Mouse (Mus musculus) intestine, postnatal 0 days (tissue): ENCODE results near the gene Fgfr2. TPM values are rescaled to one million over a fixed set of nuclear protein-coding genes. Genes with fewer than 3 reads are reported as not detected.

Experiments used
- ATAC-seq: fragments of 200-750 bp; cut with Nextera tagmentation; 2 replicates; pipeline ENCODE4 v1.8.0; 2017; ENCODE audit warnings: mild to moderate bottlenecking, moderate TSS enrichment, moderate library complexity
- H3K27ac ChIP-seq: fragments of 300-500 bp; sonication (generic); 2 replicates; pipeline ENCODE4 v1.5.1; 2014; ENCODE audit warnings: mild to moderate bottlenecking, low read depth, low read length, moderate library complexity
- H3K27me3 ChIP-seq: fragments of 300-500 bp; sonication (generic); replicated peaks from 2 replicates; pipeline ENCODE4 v1.6.1; 2014; ENCODE audit warnings: low read length, mixed read lengths; ENCODE audit not compliant: control insufficient read depth, insufficient read depth
- H3K36me3 ChIP-seq: fragments of 300-500 bp; sonication (generic); 2 replicates; pipeline ENCODE4 v1.6.1; 2014; ENCODE audit warnings: mild to moderate bottlenecking, moderate library complexity; ENCODE audit not compliant: control insufficient read depth, insufficient read depth
- H3K4me1 ChIP-seq: fragments of 300-500 bp; sonication (generic); replicated peaks from 2 replicates; pipeline ENCODE4 v1.6.1; 2014; ENCODE audit warnings: antibody characterized with exemption, low read length, mixed read lengths; ENCODE audit not compliant: control insufficient read depth, insufficient read depth
- H3K4me2 ChIP-seq: fragments of 300-500 bp; sonication (generic); replicated peaks from 2 replicates; pipeline ENCODE4 v1.6.1; 2014; ENCODE audit warnings: low read depth, mild to moderate bottlenecking, moderate library complexity
- H3K4me3 ChIP-seq: fragments of 300-500 bp; sonication (generic); 2 replicates; pipeline ENCODE4 v1.5.1; 2014; ENCODE audit warnings: low read depth, low read length
- H3K9ac ChIP-seq: fragments of 300-500 bp; sonication (generic); 2 replicates; pipeline ENCODE4 v1.6.1; 2014; ENCODE audit warnings: mild to moderate bottlenecking, low read depth, low read length
- H3K9me3 ChIP-seq: fragments of 300-500 bp; sonication (generic); 2 replicates; pipeline ENCODE4 v1.6.1; 2016; ENCODE audit warnings: mixed run types; ENCODE audit not compliant: control insufficient read depth
- CTCF ChIP-seq: sonication (generic); IDR thresholded peaks from 2 replicates; pipeline ENCODE4 v1.5.1; 2016; ENCODE audit warnings: low read depth, mild to moderate bottlenecking, control low read depth, antibody characterized with exemption, moderate library complexity
- WGBS: fragments of 180-500 bp; shearing (Covaris S2); extraction: QIAGEN DNeasy Blood & Tissue Kit; methylation state at CpG from one replicate; pipeline ENCODE4 v1.1.7; 2014; 5-methylcytosine and 5-hydroxymethylcytosine counted together
- polyA plus RNA-seq: library from polyadenylated mRNA; unstranded; fragments of >200 nt; fragmentation: Nextera tagmentation; extraction: Ambion mirVana; gene quantifications from 2 replicates; pipeline ENCODE4 v1.2.1, GENCODE M21; 2015

The Fgfr2 gene
- polyA plus RNA-seq = 29.5 and 29.8 TPM in 2 replicates

DNA sequence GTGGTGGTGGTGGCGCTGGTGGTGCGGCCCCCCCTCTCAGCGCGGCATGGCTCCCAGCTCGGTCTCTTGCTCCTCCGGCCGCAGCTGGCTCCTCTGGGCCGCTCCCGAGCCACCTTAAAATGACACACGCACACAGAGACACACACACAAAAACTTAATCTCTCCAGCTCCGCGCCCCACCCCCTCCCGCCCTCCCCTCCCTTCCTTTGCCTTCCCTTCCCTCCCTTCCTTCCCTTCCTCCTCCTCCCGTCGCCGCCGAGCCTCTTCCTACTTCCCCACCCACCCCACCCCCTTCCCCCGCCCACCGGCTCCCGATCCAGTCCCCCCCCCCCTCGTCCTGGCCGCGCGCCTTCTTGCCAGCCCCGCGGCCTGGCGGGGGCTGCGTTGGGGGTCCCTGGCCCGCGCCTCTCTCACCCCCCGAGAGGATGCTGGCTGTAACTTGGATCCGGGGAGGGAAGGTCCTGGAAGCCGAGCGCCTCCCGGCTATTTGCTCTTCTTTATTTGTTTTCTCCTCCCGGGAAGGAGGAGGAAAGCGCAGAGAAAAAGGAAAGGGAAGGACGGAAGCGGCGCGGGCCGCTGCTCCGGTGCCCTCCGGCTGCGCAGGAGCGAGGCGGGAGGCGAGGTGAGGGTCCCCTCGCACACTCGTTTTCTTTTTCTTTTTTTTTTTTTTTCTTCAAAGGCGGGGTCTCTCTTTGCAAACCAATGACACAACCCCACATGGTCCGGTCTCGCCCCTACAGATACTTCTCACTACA, at the start of gene Fgfr2:
TSS of gene Fgfr2 (minus strand) at position 107 of the 755 bp plus-strand sequence.
- peak; percentile 47 for ATAC-seq
- no peaks in the 10 kb centered on the region for H3K27me3 ChIP-seq
- TF ChIP-seq CTCF = no peak
- 2% methylated on average over 29 of the region's 53 CpGs for WGBS
- peaks cover 9% of the 10 kb centered on the region; the same call in 1 of the 2 replicates for H3K4me1 ChIP-seq
- peak within 1 kb of the TSS; percentile 92 for H3K4me2 ChIP-seq
- H3K27ac ChIP-seq = peak within 1 kb of the TSS; percentile 99
- peak within 1 kb of the TSS; percentile 94 for H3K9ac ChIP-seq
- H3K4me3 ChIP-seq = peak within 1 kb of the TSS; percentile 91
- no peaks in the 10 kb centered on the region for H3K36me3 ChIP-seq
- no peaks in the 10 kb centered on the region for H3K9me3 ChIP-seq

DNA sequence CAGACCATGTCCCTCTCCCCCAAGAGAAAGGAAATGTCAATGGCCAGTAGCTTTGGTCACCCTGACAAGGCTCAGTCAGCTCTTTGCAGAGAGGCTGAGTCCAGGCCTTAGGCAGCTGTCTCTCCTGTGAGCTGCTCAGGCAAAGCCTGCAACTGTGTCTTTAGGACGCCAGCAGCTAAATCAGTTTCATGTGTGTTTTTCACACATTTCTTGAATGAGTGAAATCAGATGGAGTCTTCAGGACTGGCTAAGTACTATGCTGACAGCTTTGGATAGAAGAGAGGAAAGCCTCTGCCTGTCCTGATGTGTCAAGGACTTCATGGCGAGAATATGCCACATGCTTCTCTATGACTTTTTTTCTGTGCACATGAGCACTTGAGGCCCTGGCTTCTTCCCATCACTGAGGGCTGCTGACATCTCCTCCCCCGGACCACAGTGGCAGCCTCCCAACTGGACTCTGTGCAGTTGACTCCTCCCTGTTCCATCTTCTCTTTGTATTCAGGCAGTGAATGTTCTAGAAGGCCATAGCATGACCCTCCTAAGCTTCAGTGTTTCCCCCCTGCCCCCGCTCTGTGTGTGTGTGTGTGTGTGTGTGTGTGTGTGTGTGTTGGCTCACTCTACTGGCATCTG, 48.4 kb upstream of the Fgfr2 start:
- no peak overlapping the region for H3K4me3 ChIP-seq

DNA sequence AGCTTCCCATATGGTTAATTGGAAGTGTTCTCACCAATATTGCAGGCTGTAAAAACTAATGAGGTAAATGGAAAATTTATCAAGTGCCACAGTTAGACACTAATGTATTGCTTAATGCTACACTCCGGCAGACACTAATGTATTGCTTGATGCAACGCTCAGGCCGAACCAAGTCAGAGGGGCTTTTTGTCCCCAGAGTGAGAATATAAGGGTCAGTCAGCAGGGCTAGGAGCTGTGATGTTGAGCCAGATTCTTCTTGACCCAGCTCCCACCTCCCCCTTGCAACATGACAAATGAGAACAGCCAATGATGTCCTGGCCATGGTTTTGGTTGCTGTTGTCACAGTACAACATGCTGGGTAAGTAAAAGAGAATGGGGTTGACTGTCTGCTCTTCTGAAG, 45.8 kb upstream of the Fgfr2 start:
- Histone ChIP-seq H3K4me2 (no peak overlapping the region), H3K27ac (no peak overlapping the region), H3K36me3 (no peaks in the 10 kb centered on the region), H3K4me3 (no peak overlapping the region), H3K9me3 (no peaks in the 10 kb centered on the region), H3K9ac (no peak overlapping the region), H3K27me3 (no peaks in the 10 kb centered on the region), H3K4me1 (peaks cover 11% of the 10 kb centered on the region)
- 84% methylated on average over 3 of the region's 3 CpGs for WGBS
- ATAC-seq = no peak
- TF ChIP-seq CTCF = no peak

More for the DNA sequence above, 48.4 kb upstream of the Fgfr2 start:
- H3K27ac ChIP-seq = no peak overlapping the region
- H3K4me2 ChIP-seq = no peak overlapping the region
- no peaks in the 10 kb centered on the region for H3K9me3 ChIP-seq
- no peaks in the 10 kb centered on the region for H3K27me3 ChIP-seq
- TF ChIP-seq CTCF = no peak
- no peak overlapping the region for H3K9ac ChIP-seq
- H3K4me1 ChIP-seq = no peaks in the 10 kb centered on the region
- H3K36me3 ChIP-seq = no peaks in the 10 kb centered on the region
- no peak for ATAC-seq
- WGBS = 81% methylated on average over 4 of the region's 4 CpGs

- no peak overlapping the region for H3K4me2 ChIP-seq
- TF ChIP-seq CTCF = no peak
- no peak overlapping the region for H3K9ac ChIP-seq
- no peak overlapping the region for H3K27ac ChIP-seq
- H3K4me1 ChIP-seq = peaks cover 11% of the 10 kb centered on the region
- H3K36me3 ChIP-seq = no peaks in the 10 kb centered on the region
- no peaks in the 10 kb centered on the region for H3K9me3 ChIP-seq
- WGBS = 76% methylated on average over 2 of the region's 2 CpGs
- no peak for ATAC-seq
- H3K4me3 ChIP-seq = no peak overlapping the region
- H3K27me3 ChIP-seq = no peaks in the 10 kb centered on the region
These were observed 44.8 kb upstream of the Fgfr2 start for GRCm38 (mm10) chr7:133167903-133168302.

DNA sequence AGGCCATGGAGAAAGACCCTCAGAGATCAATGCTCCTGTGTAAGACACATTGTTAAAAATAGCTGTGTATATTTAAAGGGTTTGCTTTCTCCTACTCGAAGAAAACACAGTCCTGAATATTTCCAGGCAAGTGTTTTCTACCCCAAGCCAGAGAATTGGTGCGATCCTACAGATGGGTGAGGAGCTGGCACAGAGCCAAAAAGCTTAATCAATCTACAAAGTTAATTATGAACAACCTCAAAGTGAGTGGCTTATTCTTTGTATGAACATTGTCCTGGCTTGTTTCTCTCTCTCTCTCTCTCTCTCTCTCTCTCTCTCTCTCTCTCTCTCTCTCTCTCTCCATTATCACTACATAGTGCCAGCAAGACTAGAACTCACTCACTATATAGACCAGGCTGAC, 41.6 kb upstream of the Fgfr2 start:
- Histone ChIP-seq H3K4me1 (peaks cover 22% of the 10 kb centered on the region), H3K36me3 (no peaks in the 10 kb centered on the region), H3K4me3 (no peak overlapping the region), H3K4me2 (no peak overlapping the region), H3K27ac (peak overlapping the region; percentile 57), H3K9ac (no peak overlapping the region), H3K27me3 (no peaks in the 10 kb centered on the region), H3K9me3 (no peaks in the 10 kb centered on the region)
- no peak for TF ChIP-seq CTCF
- 9% methylated on average over 2 of the region's 2 CpGs for WGBS
- ATAC-seq = peak; percentile 39

DNA sequence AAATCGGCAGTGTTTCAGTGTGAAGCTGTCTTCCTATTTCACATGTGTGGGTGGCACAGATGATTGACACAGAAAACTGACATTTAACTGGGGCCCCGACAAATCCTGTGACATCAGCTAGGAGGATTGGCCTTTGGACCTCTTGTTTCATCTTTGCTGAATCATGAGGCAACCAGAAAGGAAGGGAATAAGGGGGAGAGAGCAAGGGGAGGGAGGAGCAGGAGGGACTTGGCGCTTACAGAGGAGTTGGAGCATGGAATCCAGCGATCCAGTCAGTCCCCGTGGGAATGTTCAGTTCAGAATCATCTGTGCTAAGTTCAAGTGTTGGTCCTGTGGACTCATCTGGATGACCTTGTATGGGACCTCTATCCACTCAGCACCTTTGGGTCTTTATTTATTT, 39.9 kb upstream of the Fgfr2 start:
- ATAC-seq = peak; percentile 74
- 23% methylated on average over 5 of the region's 5 CpGs for WGBS
- H3K9me3 ChIP-seq = no peaks in the 10 kb centered on the region
- TF ChIP-seq CTCF = no peak
- H3K27me3 ChIP-seq = no peaks in the 10 kb centered on the region
- peak overlapping the region; percentile 38 for H3K4me2 ChIP-seq
- peak overlapping the region; percentile 60 for H3K27ac ChIP-seq
- H3K36me3 ChIP-seq = no peaks in the 10 kb centered on the region
- no peak overlapping the region for H3K4me3 ChIP-seq
- H3K4me1 ChIP-seq = peaks cover 22% of the 10 kb centered on the region
- no peak overlapping the region for H3K9ac ChIP-seq
